8 mouse cellular contexts compared by ENCODE assay signal in genomic region chr14:45453538-45454233, GRCm38 (mm10). TPM values are rescaled to one million over a fixed set of nuclear protein-coding genes. Genes with fewer than 3 reads are reported as not detected.
DNase-seq lines count a peak whose midpoint lies in the region; ATAC-seq and TF ChIP-seq lines count a peak whose summit lies in the region.
"Had no signal": no experiment of that assay in that cellular context is flagged by ENCODE, and none has a peak within 500 bp of the region (broad histone marks: within the 10 kb centered on the region; RNA-seq: fewer than 3 reads in every experiment).

No protein-coding gene starts in this region.

- no peak for DNase-seq in midbrain, embryonic 10.5 days (ENCODE audit: low spot score)
- no peak for DNase-seq in right cerebral cortex, postnatal 14 days
- no peak for DNase-seq in thymus, adult 2 months
- DNase-seq in embryo, embryonic 10.5 days (ENCODE audit: low spot score): no peak

- TF ChIP-seq CTCF in thymus, adult 2 months (IDR thresholded peaks at IDR 0.05; ENCODE audit: borderline replicate concordance, control insufficient read depth, extremely low read depth, insufficient read depth, low read length, poor library complexity): no peak

- WGBS in midbrain, embryonic 10.5 days: 77% methylated on average over 5 of the region's 5 CpGs
- WGBS in midbrain, embryonic 16.5 days: 72% methylated on average over 5 of the region's 5 CpGs
- 54% methylated on average over 5 of the region's 5 CpGs for WGBS in intestine, embryonic 15.5 days
- 73% methylated on average over 5 of the region's 5 CpGs for WGBS in liver, embryonic 12.5 days (ENCODE audit: insufficient replicate concordance)
- WGBS in thymus, adult 2 months: 97% methylated on average over 5 of the region's 5 CpGs

- TF ChIP-seq POLR2A in thymus, adult 2 months (IDR thresholded peaks at IDR 0.05; ENCODE audit: control insufficient read depth, extremely low read depth, insufficient read depth, low read length, poor library complexity): no peak

- H3K9ac ChIP-seq in midbrain, embryonic 16.5 days (ENCODE audit: low read depth, low read length): no peak overlapping the region
- no peak overlapping the region for H3K9ac ChIP-seq in intestine, embryonic 15.5 days
- no peak overlapping the region for H3K9ac ChIP-seq in liver, embryonic 12.5 days
- H3K9ac ChIP-seq: midbrain, embryonic 15.5 days had no signal

- H3K4me2 ChIP-seq in midbrain, embryonic 16.5 days (ENCODE audit: low read length): no peak overlapping the region
- no peak overlapping the region for H3K4me2 ChIP-seq in intestine, embryonic 15.5 days (replicated peaks)
- H3K4me2 ChIP-seq in liver, embryonic 12.5 days: no peak overlapping the region
- H3K4me2 ChIP-seq: midbrain, embryonic 15.5 days had no signal

- H3K36me3 ChIP-seq in midbrain, embryonic 10.5 days: peaks cover 13% of the 10 kb centered on the region
- no peaks in the 10 kb centered on the region for H3K36me3 ChIP-seq in midbrain, embryonic 16.5 days (ENCODE audit: control insufficient read depth, insufficient read depth, low read length)
- H3K36me3 ChIP-seq in intestine, embryonic 15.5 days: no peaks in the 10 kb centered on the region
- H3K36me3 ChIP-seq in liver, embryonic 12.5 days: peaks cover 5% of the 10 kb centered on the region; the same call in 1 of the 2 replicates
- H3K36me3 ChIP-seq in thymus, adult 2 months (ENCODE audit: control insufficient read depth, insufficient read depth, low read length): no peaks in the 10 kb centered on the region
- H3K36me3 ChIP-seq: midbrain, embryonic 15.5 days had no signal

- H3K9me3 ChIP-seq in midbrain, embryonic 10.5 days (replicated peaks): no peaks in the 10 kb centered on the region
- H3K9me3 ChIP-seq in midbrain, embryonic 16.5 days (replicated peaks; ENCODE audit: control insufficient read depth, low read length, poor library complexity, severe bottlenecking): no peaks in the 10 kb centered on the region
- H3K9me3 ChIP-seq in intestine, embryonic 15.5 days: no peaks in the 10 kb centered on the region
- no peaks in the 10 kb centered on the region for H3K9me3 ChIP-seq in liver, embryonic 12.5 days (replicated peaks)
- H3K9me3 ChIP-seq: midbrain, embryonic 15.5 days had no signal

- no peak for ATAC-seq in midbrain, embryonic 16.5 days
- 0 out of 2 replicates have a peak, but pooled peaks have one; percentile 21 for ATAC-seq in intestine, embryonic 15.5 days
- ATAC-seq in liver, embryonic 12.5 days: no peak
- ATAC-seq: midbrain, embryonic 15.5 days had no signal

- H3K27me3 ChIP-seq in midbrain, embryonic 10.5 days (ENCODE audit: low read depth, poor library complexity, severe bottlenecking): no peaks in the 10 kb centered on the region
- H3K27me3 ChIP-seq in midbrain, embryonic 16.5 days (ENCODE audit: control insufficient read depth, insufficient read depth, low read depth, low read length): no peaks in the 10 kb centered on the region
- no peaks in the 10 kb centered on the region for H3K27me3 ChIP-seq in intestine, embryonic 15.5 days (replicated peaks)
- H3K27me3 ChIP-seq in liver, embryonic 12.5 days (replicated peaks): no peaks in the 10 kb centered on the region
- H3K27me3 ChIP-seq in thymus, adult 2 months (ENCODE audit: control insufficient read depth, insufficient read depth, low read length): no peaks in the 10 kb centered on the region
- H3K27me3 ChIP-seq: midbrain, embryonic 15.5 days had no signal

- H3K4me3 ChIP-seq in midbrain, embryonic 10.5 days: no peak overlapping the region
- H3K4me3 ChIP-seq in midbrain, embryonic 16.5 days (ENCODE audit: low read depth, low read length): no peak overlapping the region
- H3K4me3 ChIP-seq in intestine, embryonic 15.5 days (replicated peaks): no peak overlapping the region
- H3K4me3 ChIP-seq in liver, embryonic 12.5 days: no peak overlapping the region
- no peak overlapping the region for H3K4me3 ChIP-seq in thymus, adult 2 months (ENCODE audit: control insufficient read depth, insufficient read depth, low read length)
- H3K4me3 ChIP-seq: midbrain, embryonic 15.5 days had no signal

- H3K4me1 ChIP-seq in midbrain, embryonic 10.5 days: peaks cover 42% of the 10 kb centered on the region
- H3K4me1 ChIP-seq in midbrain, embryonic 16.5 days (ENCODE audit: control insufficient read depth, insufficient read depth, low read length): peaks cover 11% of the 10 kb centered on the region; the same call in 1 of the 2 replicates
- peaks cover 20% of the 10 kb centered on the region for H3K4me1 ChIP-seq in intestine, embryonic 15.5 days (replicated peaks)
- peaks cover 56% of the 10 kb centered on the region for H3K4me1 ChIP-seq in liver, embryonic 12.5 days
- H3K4me1 ChIP-seq in thymus, adult 2 months (replicated peaks; ENCODE audit: control insufficient read depth, insufficient read depth, low read length): no peaks in the 10 kb centered on the region

- peak overlapping the region; percentile 30 for H3K27ac ChIP-seq in midbrain, embryonic 10.5 days (replicated peaks)
- H3K27ac ChIP-seq in midbrain, embryonic 16.5 days (ENCODE audit: low read length): no peak overlapping the region
- H3K27ac ChIP-seq in intestine, embryonic 15.5 days: peak overlapping the region; percentile 74
- H3K27ac ChIP-seq in liver, embryonic 12.5 days: peak overlapping the region; percentile 42
- H3K27ac ChIP-seq in thymus, adult 2 months (ENCODE audit: control insufficient read depth, insufficient read depth, low read length): no peak overlapping the region

RNA-seq across cellular contexts. Expression of gene Gnpnat1, which starts 49.0 kb away (rescaled TPM):
- polyA plus RNA-seq in midbrain, embryonic 10.5 days (2016; fragmentation: Nextera tagmentation; extraction: Ambion mirVana): 37.8 and 42.4 TPM in 2 replicates
- polyA plus RNA-seq in midbrain, embryonic 16.5 days (2015; fragmentation: Nextera tagmentation; extraction: Ambion mirVana): 33.6 and 34.6 TPM in 2 replicates
- 60.0 and 69.2 TPM in 2 replicates for polyA plus RNA-seq in intestine, embryonic 15.5 days (2015; fragmentation: Nextera tagmentation; extraction: Ambion mirVana)
- polyA plus RNA-seq in liver, embryonic 12.5 days (2016; fragmentation: Nextera tagmentation; extraction: Ambion mirVana): 33.3 and 35.4 TPM in 2 replicates
- polyA plus RNA-seq in thymus, adult 2 months (2012; rRNA removed): 3.6 and 4.0 TPM in 2 replicates

Comparison
In these comparisons a context has a peak if more than half of its experiments do, and no peak if none do; other contexts are left out.
1. H3K27ac ChIP-seq: peak in midbrain, embryonic 10.5 days (single experiment), intestine, embryonic 15.5 days (single experiment) and liver, embryonic 12.5 days (single experiment); none in midbrain, embryonic 16.5 days (single experiment) and thymus, adult 2 months (single experiment).